Mouse (Mus musculus) liver, adult 2 months (tissue): Measurements from ENCODE around the gene Tpsg1. TPM values are rescaled to one million over a fixed set of nuclear protein-coding genes. Genes with fewer than 3 reads are reported as not detected.

Source experiments
- DNase-seq: peaks from one replicate; pipeline ENCODE4 v3.0.0-alpha.2; 2011; ENCODE audit warnings: low read depth, low spot score; ENCODE audit errors: extremely low read depth
- H3K27ac ChIP-seq: fragments of 200-500 bp; replicated peaks from 2 replicates; pipeline ENCODE4 v1.5.1; 2012; ENCODE audit warnings: low read depth, mild to moderate bottlenecking, control low read depth, inconsistent platforms, low read length; ENCODE audit not compliant: insufficient read depth
- H3K27me3 ChIP-seq: fragments of 200-500 bp; 2 replicates; pipeline ENCODE4 v1.6.1; 2012; ENCODE audit warnings: mild to moderate bottlenecking, moderate library complexity, low read length, inconsistent platforms; ENCODE audit not compliant: control insufficient read depth, insufficient read depth
- H3K36me3 ChIP-seq: fragments of 200-500 bp; 2 replicates; pipeline ENCODE4 v1.6.1; 2012; ENCODE audit warnings: low read length, inconsistent platforms; ENCODE audit not compliant: control insufficient read depth, insufficient read depth
- H3K4me1 ChIP-seq: fragments of 200-500 bp; 2 replicates; pipeline ENCODE4 v1.6.1; 2011; ENCODE audit warnings: low read length; ENCODE audit not compliant: control insufficient read depth, insufficient read depth
- H3K4me3 ChIP-seq: fragments of 200-500 bp; 2 replicates; pipeline ENCODE4 v1.5.1; 2011; ENCODE audit warnings: low read depth, mild to moderate bottlenecking, control low read depth, low read length, moderate library complexity; ENCODE audit not compliant: insufficient read depth
- H3K79me2 ChIP-seq: fragments of 200-500 bp; 2 replicates; pipeline ENCODE4 v1.6.1; 2012; ENCODE audit warnings: inconsistent platforms, mild to moderate bottlenecking, low read length, moderate library complexity; ENCODE audit not compliant: control insufficient read depth, insufficient read depth
- H3K9ac ChIP-seq: fragments of 200-500 bp; 2 replicates; pipeline ENCODE4 v1.6.1; 2012; ENCODE audit warnings: low read depth, mild to moderate bottlenecking, control low read depth, inconsistent platforms, low read length
- CTCF ChIP-seq: fragments of 200-500 bp; IDR thresholded peaks from 2 replicates; pipeline ENCODE4 v1.5.1; 2011; ENCODE audit warnings: low read depth, low read length, control low read depth
- POLR2A ChIP-seq: fragments of 200-500 bp; IDR thresholded peaks from 2 replicates; pipeline ENCODE4 v1.6.1; 2011; ENCODE audit warnings: low read length, control low read depth; ENCODE audit not compliant: insufficient read depth; ENCODE audit errors: extremely low read depth
- WGBS: fragments of 180-500 bp; shearing (Covaris S2); methylation state at CpG from one replicate; pipeline ENCODE4 v1.1.7; 2018; 5-methylcytosine and 5-hydroxymethylcytosine counted together
- polyA plus RNA-seq: library from polyadenylated mRNA; depleted of rRNA; stranded (reverse); fragments of >200 nt; gene quantifications from 2 replicates; pipeline ENCODE4 v1.2.3, GENCODE M21; 2012; rRNA removed
- total RNA-seq: library from RNA; depleted of rRNA; stranded (reverse); fragments of >200 nt; gene quantifications from 2 replicates; pipeline ENCODE4 v1.2.3, GENCODE M21; 2014; rRNA removed

Tpsg1 gene
- not detected in 2 replicates for total RNA-seq
- polyA plus RNA-seq = 0.12 TPM in 1 of 2 replicates, not detected in the other

DNA sequence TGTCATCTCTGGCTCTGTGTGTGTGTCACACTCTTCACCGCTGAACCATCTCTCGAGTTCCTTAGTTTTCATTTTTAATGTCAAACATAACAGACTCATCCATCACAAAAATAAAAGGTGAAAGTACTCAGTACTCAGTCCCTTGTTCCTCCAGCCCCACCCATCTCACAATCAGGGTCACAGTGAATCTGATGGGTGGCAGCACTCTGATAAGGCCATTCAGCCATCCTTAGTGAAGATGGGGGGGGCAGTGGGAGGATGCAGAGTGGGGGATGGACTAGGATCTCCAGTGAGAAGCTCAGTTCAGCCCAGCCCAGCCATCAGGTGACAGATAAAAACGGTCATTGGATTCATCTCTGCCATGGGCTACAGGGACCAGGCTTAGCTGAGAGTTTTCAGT is at the start of gene Tpsg1:
Gene Tpsg1 (plus strand): TSS at position 301 of the 400 bp plus-strand sequence.
- H3K27me3 ChIP-seq = no peaks in the 10 kb centered on the region
- no peaks in the 10 kb centered on the region for H3K4me1 ChIP-seq
- H3K4me3 ChIP-seq = no peak within 1 kb of the TSS
- H3K9ac ChIP-seq = no peak within 1 kb of the TSS
- H3K27ac ChIP-seq = no peak within 1 kb of the TSS
- no peaks in the 10 kb centered on the region for H3K79me2 ChIP-seq
- 68% methylated on average over 3 of the region's 3 CpGs for WGBS
- no peak for TF ChIP-seq POLR2A
- no peak for DNase-seq
- no peaks in the 10 kb centered on the region for H3K36me3 ChIP-seq

DNA sequence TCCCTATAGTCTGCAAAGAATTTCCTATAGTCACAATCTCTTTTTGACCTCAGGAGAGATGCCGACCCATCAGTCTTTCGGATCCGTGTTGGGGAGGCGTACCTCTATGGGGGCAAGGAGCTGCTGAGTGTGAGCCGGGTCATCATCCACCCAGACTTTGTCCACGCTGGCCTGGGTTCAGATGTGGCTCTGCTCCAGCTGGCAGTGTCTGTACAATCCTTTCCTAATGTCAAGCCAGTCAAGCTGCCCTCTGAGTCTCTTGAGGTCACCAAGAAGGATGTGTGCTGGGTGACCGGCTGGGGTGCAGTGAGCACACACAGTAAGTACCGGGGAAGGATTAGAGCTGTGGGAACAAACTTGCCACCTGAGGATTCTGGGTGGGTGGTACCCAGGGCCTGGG is 48.3 kb upstream of the Tpsg1 start:
- H3K4me1 ChIP-seq = no peaks in the 10 kb centered on the region
- WGBS = 66% methylated on average over 8 of the region's 8 CpGs

GRCm38 (mm10) chr17:25322930-25323329 is 46.1 kb upstream of the Tpsg1 start:
- Histone ChIP-seq H3K4me3 (no peak overlapping the region), H3K27ac (no peak overlapping the region), H3K4me1 (no peaks in the 10 kb centered on the region), H3K9ac (no peak overlapping the region), H3K27me3 (no peaks in the 10 kb centered on the region), H3K79me2 (no peaks in the 10 kb centered on the region), H3K36me3 (no peaks in the 10 kb centered on the region)
- WGBS = 16% methylated on average over 2 of the region's 2 CpGs
- TF ChIP-seq POLR2A (no peak), CTCF (no peak)
- no peak for DNase-seq

More for the DNA sequence above, 48.3 kb upstream of the Tpsg1 start:
- no peak for DNase-seq
- TF ChIP-seq CTCF (no peak), POLR2A (no peak)
- Histone ChIP-seq H3K79me2 (no peaks in the 10 kb centered on the region), H3K27ac (no peak overlapping the region), H3K9ac (no peak overlapping the region), H3K4me3 (no peak overlapping the region), H3K27me3 (no peaks in the 10 kb centered on the region), H3K36me3 (no peaks in the 10 kb centered on the region)

DNA sequence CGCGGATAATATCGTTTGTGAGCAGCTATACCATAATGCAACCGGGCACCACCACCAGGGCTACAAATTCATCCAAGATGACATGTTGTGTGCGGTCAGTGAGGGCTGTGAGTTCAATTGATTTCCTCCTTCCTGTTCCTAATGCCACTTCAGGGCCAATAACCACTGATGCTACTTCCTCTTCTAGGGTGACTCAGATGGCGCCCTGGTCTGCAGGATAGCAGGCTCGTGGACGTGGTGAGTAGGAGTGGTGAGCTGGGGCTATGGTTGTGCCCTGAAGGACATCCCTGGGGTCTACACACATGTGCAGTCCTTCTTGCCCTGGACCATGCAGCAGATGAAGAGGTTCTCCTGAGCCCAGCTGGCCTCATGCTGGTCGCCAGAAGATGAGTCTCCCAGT is 36.8 kb upstream of the Tpsg1 start:
- Histone ChIP-seq H3K27me3 (no peaks in the 10 kb centered on the region), H3K79me2 (no peaks in the 10 kb centered on the region), H3K9ac (no peak overlapping the region), H3K27ac (no peak overlapping the region), H3K4me3 (no peak overlapping the region), H3K36me3 (no peaks in the 10 kb centered on the region), H3K4me1 (no peaks in the 10 kb centered on the region)
- 68% methylated on average over 9 of the region's 9 CpGs for WGBS
- DNase-seq = no peak
- TF ChIP-seq POLR2A = no peak
- TF ChIP-seq CTCF = no peak

- DNase-seq = peak; percentile 17
These were observed 35.1 kb upstream of the Tpsg1 start for GRCm38 (mm10) chr17:25333943-25334342.

DNA sequence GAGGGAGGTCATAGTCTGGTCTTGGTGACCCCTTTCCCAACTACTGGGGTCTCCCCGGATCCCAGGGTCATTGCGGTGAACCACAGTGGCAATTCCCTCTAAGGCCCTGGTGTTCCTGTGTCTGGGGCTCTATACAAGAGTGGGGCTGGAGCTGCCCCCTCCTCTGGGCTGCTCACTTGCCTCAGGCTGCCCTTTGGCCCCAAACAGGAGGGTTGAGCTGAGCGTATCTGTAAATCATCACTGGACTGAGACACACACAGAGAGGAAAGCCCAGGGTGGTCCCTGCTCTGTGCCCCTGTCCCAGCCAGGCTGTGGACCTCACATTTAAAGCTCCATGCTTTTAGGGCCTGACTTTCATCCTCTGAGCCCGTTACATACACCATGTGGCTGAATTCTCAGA is 30.9 kb upstream of the Tpsg1 start:
- H3K4me1 ChIP-seq = peaks cover 6% of the 10 kb centered on the region
- H3K9ac ChIP-seq = no peak overlapping the region
- TF ChIP-seq CTCF (no peak), POLR2A (no peak)
- no peak for DNase-seq
- H3K27me3 ChIP-seq = no peaks in the 10 kb centered on the region
- H3K4me3 ChIP-seq = no peak overlapping the region
- no peaks in the 10 kb centered on the region for H3K79me2 ChIP-seq
- 61% methylated on average over 4 of the region's 4 CpGs for WGBS
- H3K27ac ChIP-seq = no peak overlapping the region
- no peaks in the 10 kb centered on the region for H3K36me3 ChIP-seq

More at GRCm38 (mm10) chr17:25333943-25334342, 35.1 kb upstream of the Tpsg1 start:
- WGBS = 3% methylated on average over 8 of the region's 8 CpGs
- no peak overlapping the region for H3K4me3 ChIP-seq
- H3K4me1 ChIP-seq = no peaks in the 10 kb centered on the region
- no peaks in the 10 kb centered on the region for H3K79me2 ChIP-seq
- no peak for TF ChIP-seq POLR2A
- peak; percentile 96 for TF ChIP-seq CTCF
- no peaks in the 10 kb centered on the region for H3K36me3 ChIP-seq
- H3K27ac ChIP-seq = no peak overlapping the region
- H3K9ac ChIP-seq = no peak overlapping the region
- H3K27me3 ChIP-seq = no peaks in the 10 kb centered on the region

- 67% methylated on average over 6 of the region's 6 CpGs for WGBS
- Histone ChIP-seq H3K4me3 (no peak overlapping the region), H3K27me3 (no peaks in the 10 kb centered on the region), H3K27ac (no peak overlapping the region), H3K79me2 (no peaks in the 10 kb centered on the region), H3K4me1 (peaks cover 6% of the 10 kb centered on the region), H3K9ac (no peak overlapping the region), H3K36me3 (no peaks in the 10 kb centered on the region)
- TF ChIP-seq CTCF (no peak), POLR2A (no peak)
- DNase-seq = no peak
These were observed 29.1 kb upstream of the Tpsg1 start for GRCm38 (mm10) chr17:25340003-25340402.
